Mouse (Mus musculus): Measurements from ENCODE around the gene Actrt2. TPM values are rescaled to one million over a fixed set of nuclear protein-coding genes. Genes with fewer than 3 reads are reported as not detected.

Actrt2 gene
- polyA plus RNA-seq (2012; fragmentation: generic; extraction: Trizol) = not detected

- no peaks in the 10 kb centered on the region for H3K79me2 ChIP-seq (ENCODE audit: control insufficient read depth, insufficient read depth)
- no peak within 1 kb of the TSS for H3K4me3 ChIP-seq
- no peak within 1 kb of the TSS for H3ac ChIP-seq (ENCODE audit: control insufficient read depth, insufficient read length)
- no peaks in the 10 kb centered on the region for H3K36me3 ChIP-seq (ENCODE audit: control insufficient read depth, insufficient read depth)
- no peak for TF ChIP-seq USF1 (IDR thresholded peaks at IDR 0.05; ENCODE audit: low read depth)
- no peak for TF ChIP-seq MYOD1 (IDR thresholded peaks at IDR 0.05; ENCODE audit: control insufficient read depth in 1 of 3, insufficient read length in 2 of 3, low read depth in 2 of 3)
- no peak within 1 kb of the TSS for H3K4me2 ChIP-seq (ENCODE audit: low read depth)
- H3K27me3 ChIP-seq (ENCODE audit: control insufficient read depth, insufficient read depth, insufficient read length) = no peaks in the 10 kb centered on the region
Observed at GRCm38 (mm10) chr4:154667767-154668166, at the start of gene Actrt2. TSS of gene Actrt2 (minus strand) at chr4:154667867.

- no peak for TF ChIP-seq TCF3 (IDR thresholded peaks at IDR 0.05; ENCODE audit: insufficient read length, low read depth)
- no peak for TF ChIP-seq POLR2AphosphoS2 (IDR thresholded peaks at IDR 0.05; ENCODE audit: insufficient read length, low read depth)
- TF ChIP-seq MYOD1 (IDR thresholded peaks at IDR 0.05; ENCODE audit: control insufficient read depth in 1 of 3, insufficient read length in 2 of 3, low read depth in 2 of 3) = no peak
- no peak for TF ChIP-seq REST (IDR thresholded peaks at IDR 0.05; ENCODE audit: insufficient read depth, insufficient read length)
- TF ChIP-seq TCF12 (IDR thresholded peaks at IDR 0.05; ENCODE audit: insufficient read depth, poor library complexity, severe bottlenecking) = no peak
- TF ChIP-seq SRF (IDR thresholded peaks at IDR 0.05; ENCODE audit: control insufficient read depth, insufficient read length, low read depth) = no peak
- TF ChIP-seq MAX (IDR thresholded peaks at IDR 0.05; ENCODE audit: low read depth) = no peak
- TF ChIP-seq MYOG (IDR thresholded peaks at IDR 0.05; ENCODE audit: control insufficient read depth in 1 of 3, insufficient read depth in 1 of 3, insufficient read length in 2 of 3, low read depth in 2 of 3) = no peak
- no peak for TF ChIP-seq POLR2A (IDR thresholded peaks at IDR 0.05; ENCODE audit: insufficient read length, low read depth)
- no peaks in the 10 kb centered on the region for H3K79me2 ChIP-seq (ENCODE audit: control insufficient read depth, insufficient read depth)
- no peak overlapping the region for H3K4me2 ChIP-seq (ENCODE audit: low read depth)
- no peaks in the 10 kb centered on the region for H3K36me3 ChIP-seq (ENCODE audit: control insufficient read depth, insufficient read depth)
- H3K27me3 ChIP-seq (ENCODE audit: control insufficient read depth, insufficient read depth, insufficient read length) = no peaks in the 10 kb centered on the region
- no peak overlapping the region for H3K4me3 ChIP-seq
- no peak overlapping the region for H3ac ChIP-seq (ENCODE audit: control insufficient read depth, insufficient read length)
Observed at GRCm38 (mm10) chr4:154709391-154710107, 41.9 kb upstream of the Actrt2 start.

GRCm38 (mm10) chr4:154708811-154709210 lies 41.1 kb upstream of the Actrt2 start:
- no peaks in the 10 kb centered on the region for H3K36me3 ChIP-seq (ENCODE audit: control insufficient read depth, insufficient read depth)
- TF ChIP-seq REST (IDR thresholded peaks at IDR 0.05; ENCODE audit: insufficient read depth, insufficient read length) (no peak), TCF3 (IDR thresholded peaks at IDR 0.05; ENCODE audit: insufficient read length, low read depth) (no peak), SRF (IDR thresholded peaks at IDR 0.05; ENCODE audit: control insufficient read depth, insufficient read length, low read depth) (no peak), MYOD1 (IDR thresholded peaks at IDR 0.05; ENCODE audit: control insufficient read depth in 1 of 3, insufficient read length in 2 of 3, low read depth in 2 of 3) (no peak), TCF12 (IDR thresholded peaks at IDR 0.05; ENCODE audit: insufficient read depth, poor library complexity, severe bottlenecking) (no peak), POLR2A (IDR thresholded peaks at IDR 0.05; ENCODE audit: insufficient read length, low read depth) (no peak), MYOG (IDR thresholded peaks at IDR 0.05; ENCODE audit: control insufficient read depth in 1 of 3, insufficient read depth in 1 of 3, insufficient read length in 2 of 3, low read depth in 2 of 3) (no peak), POLR2AphosphoS2 (IDR thresholded peaks at IDR 0.05; ENCODE audit: insufficient read length, low read depth) (no peak)
- no peak overlapping the region for H3ac ChIP-seq (ENCODE audit: control insufficient read depth, insufficient read length)
- no peaks in the 10 kb centered on the region for H3K79me2 ChIP-seq (ENCODE audit: control insufficient read depth, insufficient read depth)
- no peaks in the 10 kb centered on the region for H3K27me3 ChIP-seq (ENCODE audit: control insufficient read depth, insufficient read depth, insufficient read length)
- no peak overlapping the region for H3K4me3 ChIP-seq
- H3K4me2 ChIP-seq (ENCODE audit: low read depth) = no peak overlapping the region

GRCm38 (mm10) chr4:154708223-154708622 lies 40.6 kb upstream of the Actrt2 start:
- Histone ChIP-seq H3K36me3 (ENCODE audit: control insufficient read depth, insufficient read depth) (no peaks in the 10 kb centered on the region), H3K79me2 (ENCODE audit: control insufficient read depth, insufficient read depth) (no peaks in the 10 kb centered on the region), H3ac (ENCODE audit: control insufficient read depth, insufficient read length) (no peak overlapping the region), H3K4me3 (no peak overlapping the region), H3K27me3 (ENCODE audit: control insufficient read depth, insufficient read depth, insufficient read length) (no peaks in the 10 kb centered on the region), H3K4me2 (ENCODE audit: low read depth) (no peak overlapping the region)
- TF ChIP-seq USF1 (IDR thresholded peaks at IDR 0.05; ENCODE audit: low read depth) = no peak
- TF ChIP-seq TCF3 (IDR thresholded peaks at IDR 0.05; ENCODE audit: insufficient read length, low read depth) = no peak
- TF ChIP-seq TCF12 (IDR thresholded peaks at IDR 0.05; ENCODE audit: insufficient read depth, poor library complexity, severe bottlenecking) = no peak
- TF ChIP-seq POLR2AphosphoS2 (IDR thresholded peaks at IDR 0.05; ENCODE audit: insufficient read length, low read depth) = no peak
- no peak for TF ChIP-seq E2F4 (IDR thresholded peaks at IDR 0.05; ENCODE audit: insufficient read depth)
- no peak for TF ChIP-seq SRF (IDR thresholded peaks at IDR 0.05; ENCODE audit: control insufficient read depth, insufficient read length, low read depth)
- TF ChIP-seq REST (IDR thresholded peaks at IDR 0.05; ENCODE audit: insufficient read depth, insufficient read length) = no peak

GRCm38 (mm10) chr4:154707521-154707920 lies 39.9 kb upstream of the Actrt2 start:
- Histone ChIP-seq H3K36me3 (ENCODE audit: control insufficient read depth, insufficient read depth) (no peaks in the 10 kb centered on the region), H3K27me3 (ENCODE audit: control insufficient read depth, insufficient read depth, insufficient read length) (no peaks in the 10 kb centered on the region), H3K79me2 (ENCODE audit: control insufficient read depth, insufficient read depth) (no peaks in the 10 kb centered on the region), H3K4me2 (ENCODE audit: low read depth) (no peak overlapping the region), H3ac (ENCODE audit: control insufficient read depth, insufficient read length) (no peak overlapping the region), H3K4me3 (no peak overlapping the region)
- TF ChIP-seq E2F4 (IDR thresholded peaks at IDR 0.05; ENCODE audit: insufficient read depth) = no peak
- no peak for TF ChIP-seq SRF (IDR thresholded peaks at IDR 0.05; ENCODE audit: control insufficient read depth, insufficient read length, low read depth)
- no peak for TF ChIP-seq POLR2AphosphoS2 (IDR thresholded peaks at IDR 0.05; ENCODE audit: insufficient read length, low read depth)
- TF ChIP-seq CEBPB (IDR thresholded peaks at IDR 0.05; ENCODE audit: insufficient read depth, poor library complexity, severe bottlenecking) = no peak
- no peak for TF ChIP-seq TCF3 (IDR thresholded peaks at IDR 0.05; ENCODE audit: insufficient read length, low read depth)
- TF ChIP-seq POLR2A (IDR thresholded peaks at IDR 0.05; ENCODE audit: insufficient read length, low read depth) = no peak
- no peak for TF ChIP-seq MYOG (IDR thresholded peaks at IDR 0.05; ENCODE audit: control insufficient read depth in 1 of 3, insufficient read depth in 1 of 3, insufficient read length in 2 of 3, low read depth in 2 of 3)
- TF ChIP-seq MYOD1 (IDR thresholded peaks at IDR 0.05; ENCODE audit: control insufficient read depth in 1 of 3, insufficient read length in 2 of 3, low read depth in 2 of 3) = no peak
- TF ChIP-seq USF1 (IDR thresholded peaks at IDR 0.05; ENCODE audit: low read depth) = no peak
- TF ChIP-seq TCF12 (IDR thresholded peaks at IDR 0.05; ENCODE audit: insufficient read depth, poor library complexity, severe bottlenecking) = no peak
- no peak for TF ChIP-seq REST (IDR thresholded peaks at IDR 0.05; ENCODE audit: insufficient read depth, insufficient read length)
- TF ChIP-seq MAX (IDR thresholded peaks at IDR 0.05; ENCODE audit: low read depth) = no peak
